Mouse (Mus musculus) olfactory bulb, adult 2 months (tissue): ENCODE results near the gene Zfhx3.

ENCODE experiments used
- CTCF ChIP-seq: fragments of 200-500 bp; IDR thresholded peaks from 2 replicates; pipeline ENCODE4 v1.5.1; 2012; ENCODE audit warnings: low read depth, mild to moderate bottlenecking, low read length, moderate library complexity; ENCODE audit not compliant: insufficient read depth
- POLR2A ChIP-seq: fragments of 200-500 bp; IDR thresholded peaks from 2 replicates; pipeline ENCODE4 v1.6.1; 2012; ENCODE audit warnings: mild to moderate bottlenecking, low read depth, low read length, moderate library complexity; ENCODE audit not compliant: insufficient read depth

DNA sequence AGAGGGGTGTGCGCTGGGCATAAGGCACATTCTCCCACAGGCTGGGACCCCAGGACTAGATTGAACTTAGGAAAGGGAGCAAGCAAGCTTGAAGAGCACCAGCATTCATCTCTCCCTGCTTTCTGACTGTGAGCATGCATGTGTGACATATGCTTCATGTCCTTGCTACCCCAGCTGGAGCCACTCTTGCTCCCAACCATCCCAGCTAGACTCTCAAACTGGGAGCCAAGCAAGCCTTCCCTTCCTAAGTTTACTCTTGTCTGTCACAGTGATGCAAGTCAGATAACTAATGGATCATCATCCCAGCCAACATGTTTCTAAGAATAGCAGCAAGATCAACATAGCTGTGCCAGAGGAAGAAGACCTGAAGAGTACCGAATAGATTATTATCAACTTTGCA is 335.5 kb downstream of the Zfhx3 start:
- TF ChIP-seq CTCF (no peak), POLR2A (no peak)
